Mouse (Mus musculus) embryonic stem cell, embryonic (primary cell): Measurements from ENCODE around the gene Srsf5.
"Not testable (repeated sequence)": the region's sequence is repeated elsewhere in the genome, so short reads cannot be mapped to it uniquely, and the experiment has no call there.

Experiments used
- CTCF ChIA-PET, 4 experiments: fragments of 300-600 bp in 2 of 4; fragments of 350-600 bp in 2 of 4; sonication (Branson Sonifier 250); formaldehyde crosslinking; loops; one replicate each; lab custom pipeline; 2022; ENCODE audit warnings: inconsistent platforms in 2 of 4; lab: Charles Lee
- POLR2A ChIA-PET, 4 experiments: fragments of 300-600 bp in 2 of 4; fragments of 350-600 bp in 2 of 4; sonication (Branson Sonifier 250); formaldehyde crosslinking; loops; one replicate each; lab custom pipeline; 2022; ENCODE audit warnings: antibody characterized with exemption in 4 of 4, inconsistent platforms in 1 of 4; lab: Charles Lee

Gene Srsf5

DNA sequence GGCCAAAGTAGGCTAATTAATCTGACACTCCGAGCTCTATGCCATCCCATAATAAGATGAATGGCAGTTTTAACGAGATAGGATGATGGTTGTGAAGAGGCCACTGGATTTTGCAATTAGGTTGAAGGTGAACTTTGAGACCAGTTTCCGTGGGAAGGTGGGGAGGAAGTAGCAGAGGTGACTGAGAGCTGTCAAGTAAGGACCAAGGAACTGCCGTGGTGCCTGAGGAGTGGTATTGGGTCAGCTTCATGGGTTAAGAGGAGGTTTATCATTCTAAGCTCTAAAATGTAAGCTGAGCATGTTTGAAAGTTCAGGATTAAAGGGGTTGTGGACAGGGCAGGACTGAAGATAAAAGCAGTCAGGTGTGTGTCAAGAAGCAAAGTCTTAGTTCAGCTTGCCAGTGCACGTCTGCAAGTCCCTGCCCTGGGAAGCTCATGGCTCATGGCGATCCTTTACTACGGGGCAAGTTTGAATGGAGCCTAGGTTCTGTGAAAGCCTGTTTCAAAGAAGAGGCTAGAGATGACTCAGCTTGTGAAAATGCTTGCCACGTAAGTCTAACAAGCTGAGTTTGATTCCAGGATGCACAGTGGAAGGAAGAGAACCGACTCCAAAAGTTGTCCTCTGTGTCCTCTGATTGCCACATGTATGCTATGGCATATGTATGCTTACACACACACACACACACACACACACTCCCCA is 7.8 kb upstream of the Srsf5 start:
- CTCF ChIA-PET = interaction anchor here in 3 of 4 experiments (0.6 to 2.2 kb wide), 7 partner anchors 20 to 308 kb away, joined by 3 to 8 read pairs (median 3); no protein-coding TSS in a partner anchor
- POLR2A ChIA-PET = interaction anchor here in 3 of 4 experiments (0.8 to 5.3 kb wide), 11 partner anchors 7 to 387 kb away, joined by 3 to 56 read pairs (median 5); partner anchors contain the start of gene Srsf5 (in 3 of the 3)

DNA sequence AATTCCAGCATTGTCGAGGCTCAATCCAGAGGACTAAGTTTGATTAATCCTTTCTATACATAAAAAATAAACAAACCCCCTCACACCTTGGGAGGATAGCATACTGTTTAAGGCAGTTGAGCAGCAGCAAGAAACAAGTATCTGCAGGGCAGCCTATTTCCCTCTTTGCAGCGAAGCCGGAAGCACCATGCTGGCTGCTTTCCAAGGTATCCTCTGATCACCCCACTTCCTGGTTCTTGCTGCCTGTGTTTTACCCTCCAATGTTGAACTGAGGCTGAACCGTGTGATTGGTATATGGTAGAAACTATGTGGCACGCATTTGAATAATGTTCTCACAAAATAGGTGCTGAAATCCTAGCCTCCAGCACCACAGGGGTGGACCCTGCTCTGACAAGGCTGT is 6.7 kb upstream of the Srsf5 start:
- ChIA-PET CTCF (interaction anchor here in 1 of 4 experiments (1.4 kb wide), 1 partner anchor 21 kb away, joined by 3 read pairs; no protein-coding TSS in a partner anchor), POLR2A (interaction anchor here in 2 of 4 experiments (0.9 to 1.6 kb wide), 4 partner anchors 15 to 389 kb away, joined by 3 to 7 read pairs (median 4); no protein-coding TSS in a partner anchor)

DNA sequence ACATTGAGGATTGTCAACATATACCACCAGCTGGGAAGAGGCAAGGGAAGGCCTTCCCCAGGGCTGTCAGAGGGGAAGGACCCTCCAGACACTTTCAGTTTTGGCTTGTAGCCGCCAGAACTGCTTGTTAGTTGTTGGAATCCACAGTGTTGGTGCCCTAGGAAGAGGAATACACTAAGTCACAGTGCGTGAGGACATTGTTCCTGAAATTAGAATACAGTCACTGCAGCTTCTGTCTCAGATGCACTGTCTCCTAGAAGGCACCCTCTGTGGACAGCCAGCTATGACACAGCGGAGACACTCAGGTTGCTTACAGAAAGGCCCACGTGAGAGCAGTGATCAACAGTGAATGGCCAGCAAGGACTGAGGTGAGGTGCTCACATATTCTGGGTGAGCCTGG is 6.1 kb upstream of the Srsf5 start:
- ChIA-PET CTCF (no interaction called here), POLR2A (interaction anchor here in 2 of 4 experiments (0.6 to 1.2 kb wide), 3 partner anchors 18 to 105 kb away, joined by 3 to 8 read pairs (median 3); no protein-coding TSS in a partner anchor)

DNA sequence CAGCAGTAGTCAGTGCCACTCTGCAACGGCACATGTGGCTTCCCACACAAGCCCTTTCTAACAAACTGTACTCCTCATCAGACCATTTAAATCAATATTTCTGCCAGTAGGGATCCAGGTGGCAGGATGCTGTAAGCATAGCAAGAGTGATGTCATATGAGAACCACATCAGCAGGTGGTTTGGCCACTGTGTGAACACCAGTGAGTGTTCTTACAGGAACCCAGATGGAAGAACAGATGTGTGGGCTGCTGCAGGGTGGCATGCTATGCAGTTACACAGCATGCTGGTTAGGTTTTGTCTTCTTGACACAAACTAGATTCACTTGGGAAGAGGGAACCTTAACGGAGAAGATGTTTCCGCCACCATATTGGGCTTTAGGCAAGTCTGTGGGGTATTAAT is 3.4 kb upstream of the Srsf5 start:
- ChIA-PET POLR2A (interaction anchor here in 1 of 4 experiments (1.1 kb wide), 1 partner anchor 19 kb away, joined by 3 read pairs; no protein-coding TSS in a partner anchor), CTCF (no interaction called here)

DNA sequence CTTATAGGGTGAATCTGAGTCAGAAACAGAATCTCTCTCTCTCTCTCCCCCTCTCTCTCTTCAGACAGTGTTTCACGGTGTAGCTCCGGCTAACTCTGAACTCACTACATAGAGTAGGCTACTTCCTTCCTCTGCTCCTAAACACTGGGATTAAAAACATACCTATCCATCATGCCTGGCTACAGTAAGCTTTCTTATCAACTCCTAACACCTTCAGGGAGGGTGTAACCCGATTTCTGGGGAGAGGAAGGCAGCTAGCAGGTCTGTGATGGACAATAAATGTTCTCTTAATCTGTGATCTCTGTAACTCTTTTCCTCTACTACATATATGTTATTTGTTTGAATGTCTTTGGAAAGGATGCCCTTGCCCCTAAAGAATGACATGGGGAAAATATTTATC is 1.9 kb upstream of the Srsf5 start:
- CTCF ChIA-PET = interaction anchor here in 2 of 4 experiments (0.8 to 1.1 kb wide), 2 partner anchors 48 to 80 kb away, joined by 3 read pairs; no protein-coding TSS in a partner anchor
- POLR2A ChIA-PET = interaction anchor here in 3 of 4 experiments (0.7 to 5.5 kb wide), 13 partner anchors 8 to 439 kb away, joined by 3 to 83 read pairs (median 4); no protein-coding TSS in a partner anchor

DNA sequence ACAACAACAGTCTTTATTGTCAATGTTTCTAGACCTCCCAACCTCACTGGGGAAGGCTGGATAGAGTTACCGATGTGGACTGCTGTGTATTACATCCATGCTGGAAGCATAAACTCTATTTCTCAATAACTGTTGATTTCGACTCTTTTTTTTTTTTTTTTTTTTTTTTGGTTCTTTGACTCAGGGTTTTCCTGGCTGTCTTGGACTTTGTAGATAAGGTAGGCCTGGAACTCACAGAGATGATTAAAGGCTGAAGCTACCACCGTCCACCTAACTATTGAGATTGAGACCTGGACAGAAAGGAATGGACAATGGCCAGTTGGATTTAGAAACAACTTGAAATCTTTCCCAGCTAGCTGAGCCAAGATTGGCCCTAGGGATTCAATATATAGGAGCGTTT is 1.1 kb upstream of the Srsf5 start:
- CTCF ChIA-PET = interaction anchor here in 3 of 4 experiments (0.5 to 2.1 kb wide), 6 partner anchors 25 to 1587 kb away, joined by 3 to 16 read pairs (median 4); no protein-coding TSS in a partner anchor
- POLR2A ChIA-PET = interaction anchor here (0.6 to 5.5 kb wide), 21 partner anchors 10 to 440 kb away, joined by 3 to 83 read pairs (median 7); partner anchors contain the start of genes Galnt16 (in 1 of the 4), Slc39a9 (in 1 of the 4) and Susd6 (in 1 of the 4)

DNA sequence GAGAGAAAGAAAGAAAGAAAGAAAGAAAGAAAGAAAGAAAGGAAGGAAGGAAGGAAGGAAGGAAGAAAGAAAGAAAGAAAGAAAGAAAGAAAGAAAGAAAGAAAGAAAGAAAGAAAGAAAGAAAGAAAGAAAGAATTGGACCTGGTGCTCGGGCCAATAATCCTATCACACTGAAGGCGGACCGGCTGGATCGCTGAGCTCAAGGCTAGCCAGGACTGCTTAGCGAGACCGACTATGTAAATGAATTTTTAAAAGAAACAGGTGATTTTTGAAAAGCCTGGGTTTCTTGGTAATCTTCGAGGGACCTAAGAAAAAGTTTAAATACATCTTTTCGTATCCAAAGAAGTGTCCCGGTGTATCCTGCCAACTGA is 356 bp upstream of the Srsf5 start:
- ChIA-PET POLR2A (interaction anchor here (0.6 to 5.5 kb wide), 204 partner anchors 8 to 1221 kb away, joined by 3 to 135 read pairs (median 5); partner anchors contain the start of genes Ccdc177 (in 3 of the 4), Slc39a9 (in 3 of the 4), Smoc1 (in 3 of the 4) and Susd6 (in 3 of the 4)), CTCF (interaction anchor here in 3 of 4 experiments (0.7 to 2.1 kb wide), 6 partner anchors 10 to 214 kb away, joined by 3 to 9 read pairs (median 4); no protein-coding TSS in a partner anchor)

DNA sequence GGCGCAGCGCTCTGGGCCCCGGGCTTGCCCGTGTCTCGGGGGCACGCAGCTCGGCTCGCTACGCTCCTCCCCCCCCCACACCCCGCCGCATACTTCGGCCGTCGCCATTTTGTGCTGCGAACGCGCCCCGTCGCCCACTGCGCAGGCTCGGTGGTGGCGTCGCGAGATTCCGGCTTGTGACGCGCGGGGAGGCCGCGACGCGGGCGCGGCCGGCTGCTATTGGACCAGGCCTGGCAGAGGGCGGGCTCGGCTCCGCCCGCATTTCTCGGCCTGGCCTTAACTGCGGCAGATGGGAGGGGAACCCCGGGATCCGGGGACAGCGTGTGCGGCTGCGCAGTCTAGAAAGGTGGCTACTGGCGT is 672 bp downstream of the Srsf5 start:
- ChIA-PET CTCF (interaction anchor here in 1 of 4 experiments (1.3 to 2.1 kb wide), 3 partner anchors 9 to 51 kb away, joined by 4 to 9 read pairs (median 6); no protein-coding TSS in a partner anchor), POLR2A (interaction anchor here (0.5 to 5.5 kb wide), 95 partner anchors 9 to 914 kb away, joined by 3 to 135 read pairs (median 6); partner anchors contain the start of genes Slc39a9 (in 3 of the 4), Cox16 (in 2 of the 4), Erh (in 2 of the 4) and Gm20498 (in 2 of the 4))

DNA sequence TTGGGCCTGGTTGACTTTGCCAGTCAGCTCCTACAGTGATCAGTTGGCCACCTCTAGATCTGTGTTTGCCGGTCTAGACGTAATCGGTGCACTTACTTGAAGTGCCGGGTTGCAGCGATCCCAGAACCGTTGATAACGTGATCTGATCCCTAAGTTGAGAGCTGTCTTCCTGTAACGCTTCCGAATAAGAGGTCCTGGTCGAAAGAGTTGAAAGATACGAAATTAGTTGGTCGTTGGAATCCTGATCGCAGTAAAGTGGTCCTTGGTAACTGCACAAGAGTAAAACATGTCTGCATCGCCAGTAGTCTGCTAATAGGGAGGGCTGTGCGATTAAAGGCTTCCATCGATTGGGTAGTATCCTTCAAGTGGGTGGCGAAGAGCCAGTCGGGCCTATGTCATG is 2.9 kb downstream of the Srsf5 start:
- ChIA-PET CTCF (no interaction called here), POLR2A (interaction anchor here in 2 of 4 experiments (0.6 to 5.0 kb wide), 10 partner anchors 10 to 190 kb away, joined by 3 to 135 read pairs (median 4); no protein-coding TSS in a partner anchor)

DNA sequence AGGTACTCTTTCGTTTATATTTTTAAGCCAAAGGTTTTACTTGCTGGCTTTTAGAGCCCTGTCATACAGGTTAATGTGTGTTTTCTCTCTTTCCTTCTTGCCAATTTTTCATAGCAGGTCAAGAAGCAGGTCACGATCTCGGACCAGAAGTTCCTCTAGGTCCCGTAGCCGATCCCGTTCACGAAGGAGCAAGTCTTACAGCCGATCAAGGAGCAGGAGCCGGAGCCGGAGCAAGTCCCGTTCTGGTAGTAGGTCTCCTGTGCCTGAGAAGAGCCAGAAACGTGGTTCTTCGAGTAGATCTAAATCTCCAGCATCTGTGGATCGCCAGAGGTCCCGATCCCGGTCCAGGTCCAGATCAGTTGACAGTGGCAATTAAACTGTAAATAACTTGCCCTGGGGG is 4.3 kb downstream of the Srsf5 start:
- CTCF ChIA-PET = not testable (repeated sequence)
- POLR2A ChIA-PET = interaction anchor here in 2 of 4 experiments (0.6 to 5.0 kb wide), 4 partner anchors 8 to 1039 kb away, joined by 3 to 135 read pairs (median 18); no protein-coding TSS in a partner anchor

DNA sequence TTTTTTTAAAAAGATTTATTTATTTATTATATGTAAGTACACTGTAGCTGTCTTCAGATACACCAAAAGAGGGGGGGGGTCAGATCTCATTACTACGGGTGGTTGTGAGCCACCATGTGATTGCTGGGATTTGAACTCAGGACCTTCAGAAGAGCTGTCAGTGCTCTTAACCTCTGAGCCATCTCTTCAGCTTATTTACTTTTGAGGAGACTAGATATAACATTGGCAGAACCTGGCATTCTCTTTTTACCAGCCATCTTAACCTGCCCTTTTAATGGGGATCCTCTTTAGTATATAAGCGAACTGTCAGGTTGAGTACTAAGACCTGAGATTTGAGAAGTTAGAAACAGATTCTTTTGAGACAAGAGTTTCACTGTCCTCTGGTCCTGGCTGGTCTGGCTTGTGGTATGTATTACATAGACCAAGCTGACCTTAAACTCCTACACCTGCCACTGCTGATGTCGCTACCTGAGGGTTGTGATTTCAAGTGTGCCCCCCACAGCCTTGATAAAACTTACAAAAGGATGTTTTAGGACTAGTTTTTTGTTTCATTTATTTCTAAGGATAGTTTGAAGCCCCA is 6.4 kb downstream of the Srsf5 start:
- ChIA-PET POLR2A (interaction anchor here (0.5 to 3.1 kb wide), 36 partner anchors 9 to 794 kb away, joined by 3 to 28 read pairs (median 4); partner anchors contain the start of genes Erh (in 2 of the 4), Slc39a9 (in 2 of the 4), Cox16 (in 1 of the 4) and Slc10a1 (in 1 of the 4)), CTCF (interaction anchor here in 1 of 4 experiments (1.2 kb wide), 1 partner anchor 34 kb away, joined by 3 read pairs; no protein-coding TSS in a partner anchor)

DNA sequence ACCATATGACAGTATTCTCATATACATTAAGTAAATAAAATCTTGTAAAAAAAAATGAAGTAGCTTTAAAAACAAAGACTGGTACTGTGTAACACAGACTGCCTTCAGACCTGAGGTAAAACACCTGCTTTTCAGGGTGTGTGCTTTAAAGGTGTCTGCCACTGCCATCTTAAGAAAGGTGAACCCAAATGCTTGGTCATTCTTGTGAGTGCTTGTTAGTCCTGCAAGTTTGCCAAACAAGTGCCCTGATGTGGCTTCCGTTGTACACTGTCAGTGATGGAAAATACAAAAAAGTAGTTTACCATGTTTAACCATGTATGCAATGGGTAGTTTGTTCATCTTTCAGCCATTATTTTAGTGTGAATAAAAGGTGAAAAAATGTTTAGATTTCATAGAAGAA is 7.2 kb downstream of the Srsf5 start:
- ChIA-PET POLR2A (interaction anchor here (0.7 to 3.1 kb wide), 18 partner anchors 8 to 378 kb away, joined by 3 to 28 read pairs (median 5); partner anchors contain the start of genes Erh (in 2 of the 4), Slc39a9 (in 2 of the 4) and Slc10a1 (in 1 of the 4)), CTCF (interaction anchor here in 1 of 4 experiments (1.2 kb wide), 1 partner anchor 35 kb away, joined by 3 read pairs; no protein-coding TSS in a partner anchor)

DNA sequence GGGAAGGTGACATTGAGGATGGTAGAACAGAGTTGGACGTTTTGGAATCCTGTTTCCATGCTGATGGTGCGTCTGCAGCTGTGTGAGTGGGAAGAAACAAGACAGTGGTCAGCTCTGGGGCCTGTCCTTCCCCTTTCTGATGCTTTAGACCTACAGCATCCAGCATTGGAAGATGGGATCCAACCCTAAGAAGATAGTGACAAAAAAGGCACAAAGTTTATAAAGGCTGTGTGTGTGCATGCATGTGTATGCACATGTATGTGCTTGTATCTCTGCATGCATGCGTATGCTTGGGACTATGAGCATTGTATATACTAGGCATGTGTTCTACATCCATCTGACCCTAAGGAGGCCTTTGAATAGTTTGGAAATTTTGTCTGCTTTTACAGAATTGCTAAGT is 10.7 kb downstream of the Srsf5 start:
- CTCF ChIA-PET = no interaction called here
- POLR2A ChIA-PET = interaction anchor here (0.6 to 9.9 kb wide), 22 partner anchors 8 to 674 kb away, joined by 3 to 135 read pairs (median 4); partner anchors contain the start of gene Srsf5 (in 4 of the 4)

DNA sequence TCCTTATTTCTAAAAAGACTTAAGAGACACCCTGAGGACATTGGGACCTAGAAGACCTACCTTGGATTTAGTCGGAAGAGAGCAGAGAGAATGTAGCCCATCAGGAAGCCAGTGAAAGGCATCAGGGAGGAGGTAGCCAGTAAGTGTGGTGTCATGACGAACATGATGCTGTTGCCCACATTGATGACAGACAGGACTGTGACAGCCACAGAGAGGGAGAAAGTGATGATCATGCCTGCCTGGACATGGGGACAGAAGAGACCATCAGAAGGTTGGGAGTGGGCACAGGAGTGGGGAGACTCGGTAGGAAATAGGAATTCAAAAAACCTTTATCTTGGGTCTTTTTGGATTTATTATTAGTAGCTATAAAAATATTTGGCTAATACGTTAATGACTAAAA is 12.7 kb downstream of the Srsf5 start:
- CTCF ChIA-PET = interaction anchor here in 1 of 4 experiments (0.6 kb wide), 2 partner anchors 243 to 248 kb away, joined by 3 to 4 read pairs; no protein-coding TSS in a partner anchor
- POLR2A ChIA-PET = interaction anchor here in 3 of 4 experiments (0.6 to 9.9 kb wide), 13 partner anchors 10 to 1047 kb away, joined by 3 to 135 read pairs (median 3); partner anchors contain the start of genes Srsf5 (in 3 of the 3) and Slc10a1 (in 1 of the 3)

DNA sequence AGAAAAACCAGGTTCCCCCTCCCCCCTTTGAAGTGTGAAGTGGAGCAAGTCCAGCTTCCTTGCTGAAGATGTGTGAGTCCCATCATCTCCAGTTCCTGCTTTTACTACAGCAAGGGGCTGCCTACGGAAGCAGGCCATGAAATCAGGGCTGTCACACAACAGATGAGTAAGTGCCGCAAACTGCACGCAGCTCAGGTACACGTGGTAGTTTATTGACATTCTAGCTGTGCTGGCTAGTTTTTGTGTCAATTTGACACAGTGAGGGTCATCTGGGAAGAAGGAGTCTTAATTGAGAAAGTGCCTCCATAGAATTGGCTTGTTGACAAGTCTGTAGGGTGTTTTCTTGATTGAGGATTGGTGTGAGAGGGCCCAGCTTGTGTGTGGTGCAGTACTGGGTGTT is 17.3 kb downstream of the Srsf5 start:
- POLR2A ChIA-PET = interaction anchor here in 3 of 4 experiments (0.6 to 9.9 kb wide), 6 partner anchors 11 to 897 kb away, joined by 3 to 135 read pairs (median 7); partner anchors contain the start of genes Srsf5 (in 3 of the 3) and Pcnx (in 1 of the 3)
- CTCF ChIA-PET = no interaction called here

DNA sequence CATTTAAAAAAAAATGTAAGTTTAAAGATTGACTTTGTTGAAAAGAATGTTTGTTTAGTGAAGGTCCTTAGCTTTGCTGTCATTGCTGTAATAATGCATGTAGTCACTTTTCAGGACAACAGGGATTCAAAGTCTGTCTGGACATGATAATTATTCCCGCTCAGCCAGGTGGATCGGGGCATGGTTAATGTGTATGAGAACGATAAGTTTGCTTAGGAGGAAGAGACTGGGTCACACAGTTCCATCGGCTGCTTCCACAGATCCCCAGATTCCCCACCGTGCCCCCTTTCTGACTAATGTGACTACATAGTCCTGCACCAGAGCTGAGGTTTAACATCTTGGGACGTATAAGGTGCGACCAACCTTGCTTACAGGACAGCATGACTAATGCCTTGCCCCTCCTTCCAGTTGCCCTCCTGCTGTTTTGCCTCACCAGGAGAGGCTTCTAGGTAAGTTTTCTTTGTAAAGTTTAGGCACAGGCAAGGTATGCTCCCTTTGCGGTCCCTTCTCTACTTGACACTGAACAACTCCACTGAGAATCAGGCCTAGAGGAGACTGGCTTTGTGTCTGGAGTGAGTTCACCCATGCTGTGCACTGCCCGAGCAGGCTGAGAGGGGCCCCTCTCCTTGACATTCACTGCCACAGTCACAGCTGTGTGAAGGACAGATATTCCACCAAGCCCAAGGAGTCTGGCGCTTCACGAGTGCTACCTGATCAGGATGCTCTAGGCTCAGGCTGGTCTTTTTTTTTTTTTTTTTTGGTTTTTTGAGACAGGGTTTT is 20.9 kb downstream of the Srsf5 start:
- POLR2A ChIA-PET = interaction anchor here in 3 of 4 experiments (0.6 to 2.7 kb wide), 8 partner anchors 10 to 229 kb away, joined by 3 to 18 read pairs (median 3); partner anchors contain the start of gene Srsf5 (in 3 of the 3)
- CTCF ChIA-PET = interaction anchor here in 2 of 4 experiments (0.7 to 0.9 kb wide), 2 partner anchors 16 to 139 kb away, joined by 3 to 4 read pairs; no protein-coding TSS in a partner anchor
